ENCODE assay signal across 13 mouse cellular contexts in genomic region chr2:31471611-31472010, GRCm38 (mm10). TPM values are rescaled to one million over a fixed set of nuclear protein-coding genes. Genes with fewer than 3 reads are reported as not detected.
DNase-seq lines count a peak whose midpoint lies in the region; ATAC-seq and TF ChIP-seq lines count a peak whose summit lies in the region.
"Had no signal": no experiment of that assay in that cellular context is flagged by ENCODE, and none has a peak within 500 bp of the region (broad histone marks: within the 10 kb centered on the region; RNA-seq: fewer than 3 reads in every experiment).

No protein-coding gene starts in this region.

- TF ChIP-seq POLR2A in embryonic fibroblast, embryonic 13.5 days (IDR thresholded peaks at IDR 0.05; ENCODE audit: low read depth, low read length), result no peak

- no peak for DNase-seq in kidney, postnatal 0 days (ENCODE audit: low spot score)
- DNase-seq in kidney, adult 9 months, result no peak
- no peak for DNase-seq in layer of hippocampus, adult 9-10 months (ENCODE audit: low spot score)
- DNase-seq in testis, postnatal 10 days (ENCODE audit: low spot score), result no peak
- DNase-seq: cerebellum, postnatal 10 days; gastrocnemius, postnatal 14 days; heart, postnatal 36 days; thymus, adult 18-20 months had no signal

- H3K27me3 ChIP-seq in kidney, postnatal 0 days (ENCODE audit: insufficient read depth, low read length), result no peaks in the 10 kb centered on the region
- H3K27me3 ChIP-seq in E14TG2a.4 (ENCODE audit: insufficient read depth, low read length), result peaks cover 27% of the 10 kb centered on the region
- H3K27me3 ChIP-seq in liver, embryonic 15.5 days, result peaks cover 31% of the 10 kb centered on the region; the same call in 1 of the 2 replicates
- peaks cover 27% of the 10 kb centered on the region for H3K27me3 ChIP-seq in forebrain, embryonic 15.5 days

- H3K4me2 ChIP-seq in kidney, postnatal 0 days (ENCODE audit: low read length), result peak overlapping the region; percentile 88; the same call in 1 of the 2 replicates
- peak overlapping the region; percentile 72 for H3K4me2 ChIP-seq in liver, embryonic 15.5 days
- H3K4me2 ChIP-seq in forebrain, embryonic 15.5 days (replicated peaks), result no peak overlapping the region
- H3K4me2 ChIP-seq: midbrain, embryonic 13.5 days had no signal

- no peaks in the 10 kb centered on the region for H3K9me3 ChIP-seq in kidney, postnatal 0 days (replicated peaks; ENCODE audit: low read length)
- H3K9me3 ChIP-seq in E14TG2a.4 (ENCODE audit: low read length), result no peaks in the 10 kb centered on the region
- no peaks in the 10 kb centered on the region for H3K9me3 ChIP-seq in liver, embryonic 15.5 days (replicated peaks)
- H3K9me3 ChIP-seq in forebrain, embryonic 15.5 days, result no peaks in the 10 kb centered on the region
- H3K9me3 ChIP-seq: midbrain, embryonic 13.5 days had no signal

- H3K27ac ChIP-seq in kidney, postnatal 0 days, result peak overlapping the region; percentile 8; the same call in 1 of the 2 replicates
- no peak overlapping the region for H3K27ac ChIP-seq in embryonic fibroblast, embryonic 13.5 days (ENCODE audit: insufficient read depth, low read length)
- H3K27ac ChIP-seq in liver, embryonic 15.5 days (replicated peaks), result peak overlapping the region; percentile 41; the same call in 1 of the 2 replicates
- H3K27ac ChIP-seq in forebrain, embryonic 15.5 days (replicated peaks), result no peak overlapping the region
- H3K27ac ChIP-seq: midbrain, embryonic 13.5 days had no signal

- H3K36me3 ChIP-seq in kidney, postnatal 0 days (ENCODE audit: insufficient read depth, low read length), result no peaks in the 10 kb centered on the region
- peaks cover 43% of the 10 kb centered on the region for H3K36me3 ChIP-seq in E14TG2a.4 (ENCODE audit: insufficient read depth, low read length)
- peaks cover 16% of the 10 kb centered on the region; the same call in 1 of the 2 replicates for H3K36me3 ChIP-seq in liver, embryonic 15.5 days (replicated peaks)
- H3K36me3 ChIP-seq in forebrain, embryonic 15.5 days, result no peaks in the 10 kb centered on the region
- H3K36me3 ChIP-seq: midbrain, embryonic 13.5 days had no signal

- no peak for ATAC-seq in kidney, postnatal 0 days (replicated peaks; ENCODE audit: low FRiP score, low read depth)
- no peak for ATAC-seq in liver, embryonic 15.5 days (ENCODE audit: insufficient read depth)
- no peak for ATAC-seq in forebrain, embryonic 15.5 days (replicated peaks)
- ATAC-seq: midbrain, embryonic 13.5 days had no signal

- WGBS in kidney, postnatal 0 days, result 51% methylated on average over 6 of the region's 6 CpGs
- WGBS in liver, embryonic 15.5 days (ENCODE audit: insufficient replicate concordance), result 43% methylated on average over 6 of the region's 6 CpGs
- 60% methylated on average over 6 of the region's 6 CpGs for WGBS in forebrain, embryonic 15.5 days

- H3K4me1 ChIP-seq in kidney, postnatal 0 days (replicated peaks; ENCODE audit: insufficient read depth, low read length), result peaks cover 13% of the 10 kb centered on the region; the same call in 1 of the 2 replicates
- H3K4me1 ChIP-seq in E14TG2a.4 (replicated peaks; ENCODE audit: low read depth, low read length), result peaks cover 76% of the 10 kb centered on the region
- H3K4me1 ChIP-seq in embryonic fibroblast, embryonic 13.5 days (ENCODE audit: control insufficient read depth, insufficient read depth, low read length), result no peaks in the 10 kb centered on the region
- H3K4me1 ChIP-seq in liver, embryonic 15.5 days (replicated peaks), result peaks cover 34% of the 10 kb centered on the region
- H3K4me1 ChIP-seq in forebrain, embryonic 15.5 days, result peaks cover 14% of the 10 kb centered on the region

- peak overlapping the region; percentile 28; the same call in 1 of the 2 replicates for H3K9ac ChIP-seq in kidney, postnatal 0 days (ENCODE audit: low read depth, low read length)
- H3K9ac ChIP-seq in liver, embryonic 15.5 days, result no peak overlapping the region
- no peak overlapping the region for H3K9ac ChIP-seq in forebrain, embryonic 15.5 days (replicated peaks)
- H3K9ac ChIP-seq: midbrain, embryonic 13.5 days had no signal

- TF ChIP-seq CTCF in kidney, postnatal 0 days (IDR thresholded peaks at IDR 0.05; ENCODE audit: low read depth), result no peak
- no peak for TF ChIP-seq CTCF in E14TG2a.4 (conservative IDR thresholded peaks at IDR 0.05; ENCODE audit: low read length)
- TF ChIP-seq CTCF in embryonic fibroblast, embryonic 13.5 days (IDR thresholded peaks at IDR 0.05; ENCODE audit: borderline replicate concordance, insufficient read depth, low read length), result no peak

- H3K4me3 ChIP-seq in kidney, postnatal 0 days (replicated peaks; ENCODE audit: low read depth, low read length), result 0 out of 2 replicates have a peak overlapping the region, but pooled peaks have one; percentile 43
- H3K4me3 ChIP-seq in E14TG2a.4 (replicated peaks; ENCODE audit: low read length), result peak overlapping the region; percentile 58
- peak overlapping the region; percentile 15 for H3K4me3 ChIP-seq in embryonic fibroblast, embryonic 13.5 days (ENCODE audit: insufficient read depth, low read length)
- peak overlapping the region; percentile 56 for H3K4me3 ChIP-seq in liver, embryonic 15.5 days (replicated peaks)
- no peak overlapping the region for H3K4me3 ChIP-seq in forebrain, embryonic 15.5 days
- H3K4me3 ChIP-seq: midbrain, embryonic 13.5 days had no signal

RNA-seq across cellular contexts. Expression of gene Ass1, which starts 1.6 kb away (rescaled TPM):
- 319 and 427 TPM in 2 replicates for polyA plus RNA-seq in kidney, postnatal 0 days (2015; fragmentation: Nextera tagmentation; extraction: Ambion mirVana)
- 212 and 308 TPM in 2 replicates for polyA plus RNA-seq in embryonic fibroblast, embryonic 13.5 days (2011; ENCODE audit: insufficient read length, low read depth, missing spikeins)
- polyA plus RNA-seq in liver, embryonic 15.5 days (2015; fragmentation: Nextera tagmentation; extraction: Ambion mirVana), result 232 and 321 TPM in 2 replicates
- 4.5 and 6.3 TPM in 2 replicates for polyA plus RNA-seq in forebrain, embryonic 15.5 days (2015; fragmentation: Nextera tagmentation; extraction: Ambion mirVana)

Comparison
In these comparisons a context has a peak if more than half of its experiments do, and no peak if none do; other contexts are left out.
1. H3K27ac ChIP-seq: peak in kidney, postnatal 0 days (single experiment) and liver, embryonic 15.5 days (single experiment); none in embryonic fibroblast, embryonic 13.5 days (single experiment) and forebrain, embryonic 15.5 days (single experiment).
2. RNA of gene Ass1, which starts 1.6 kb away (polyA plus RNA-seq): 319 to 427 TPM in kidney, postnatal 0 days, 232 to 321 TPM in liver, embryonic 15.5 days and 212 to 308 TPM in embryonic fibroblast, embryonic 13.5 days; 4.5 to 6.3 TPM in forebrain, embryonic 15.5 days; every median in the first group is over 10 times any median in the second.